Mouse (Mus musculus) hindbrain, embryonic 14.5 days (tissue): ENCODE results near the gene C1ra. TPM values are rescaled to one million over a fixed set of nuclear protein-coding genes. Genes with fewer than 3 reads are reported as not detected.
"Not testable (repeated sequence)": the region's sequence is repeated elsewhere in the genome, so short reads cannot be mapped to it uniquely, and the experiment has no call there.

ENCODE experiments used
- ATAC-seq: fragments of 200-750 bp; cut with Nextera tagmentation; 2 replicates; pipeline ENCODE4 v1.8.0; 2017; ENCODE audit warnings: moderate number of reproducible peaks, mild to moderate bottlenecking, moderate TSS enrichment, moderate library complexity; ENCODE audit not compliant: low FRiP score
- DNase-seq: peaks from one replicate; pipeline ENCODE4 v3.0.0-alpha.2; 2015; ENCODE audit warnings: low spot score
- H3K27ac ChIP-seq: fragments of 300-500 bp; sonication (generic); 2 replicates; pipeline ENCODE4 v1.5.1; 2014; ENCODE audit warnings: mild to moderate bottlenecking, moderate library complexity
- H3K27me3 ChIP-seq: fragments of 300-500 bp; sonication (generic); 2 replicates; pipeline ENCODE4 v1.6.1; 2014; ENCODE audit warnings: mild to moderate bottlenecking, low read length, mixed read lengths; ENCODE audit not compliant: control insufficient read depth, insufficient read depth
- H3K36me3 ChIP-seq: fragments of 300-500 bp; sonication (generic); replicated peaks from 2 replicates; pipeline ENCODE4 v1.6.1; 2014; ENCODE audit not compliant: control insufficient read depth, insufficient read depth
- H3K4me1 ChIP-seq: fragments of 300-500 bp; sonication (generic); replicated peaks from 2 replicates; pipeline ENCODE4 v1.6.1; 2014; ENCODE audit warnings: antibody characterized with exemption, low read length, mixed read lengths; ENCODE audit not compliant: control insufficient read depth, insufficient read depth
- H3K4me2 ChIP-seq: fragments of 300-500 bp; sonication (generic); replicated peaks from 2 replicates; pipeline ENCODE4 v1.6.1; 2014; ENCODE audit warnings: mild to moderate bottlenecking, moderate library complexity
- H3K4me3 ChIP-seq: fragments of 300-500 bp; sonication (generic); replicated peaks from 2 replicates; pipeline ENCODE4 v1.5.1; 2014; ENCODE audit warnings: mild to moderate bottlenecking, low read length
- H3K9ac ChIP-seq: fragments of 300-500 bp; sonication (generic); 2 replicates; pipeline ENCODE4 v1.6.1; 2014
- H3K9me3 ChIP-seq: fragments of 300-500 bp; sonication (generic); 2 replicates; pipeline ENCODE4 v1.6.1; 2016; ENCODE audit warnings: low read length; ENCODE audit not compliant: control insufficient read depth
- WGBS: fragments of 180-500 bp; shearing (Covaris S2); extraction: QIAGEN DNeasy Blood & Tissue Kit; methylation state at CpG from one replicate; pipeline ENCODE4 v1.1.7; 2014; 5-methylcytosine and 5-hydroxymethylcytosine counted together
- polyA plus RNA-seq: library from polyadenylated mRNA; unstranded; fragments of >200 nt; fragmentation: Nextera tagmentation; extraction: Ambion mirVana; gene quantifications from 2 replicates; pipeline ENCODE4 v1.2.1, GENCODE M21; 2014

The C1ra gene
- polyA plus RNA-seq, 1 experiment from 2014 or later: 0.20 TPM

- Histone ChIP-seq H3K4me3 (no peak overlapping the region), H3K9ac (no peak overlapping the region), H3K4me1 (no peaks in the 10 kb centered on the region), H3K27ac (no peak overlapping the region), H3K9me3 (no peaks in the 10 kb centered on the region), H3K4me2 (no peak overlapping the region), H3K27me3 (no peaks in the 10 kb centered on the region), H3K36me3 (no peaks in the 10 kb centered on the region)
- DNase-seq: no peak
- WGBS: 45% methylated on average over 10 of the region's 10 CpGs
- ATAC-seq: no peak
These were observed 12.2 kb upstream of the C1ra start for GRCm38 (mm10) chr6:124499914-124500566.

- DNase-seq (no peak), ATAC-seq (no peak)
- Histone ChIP-seq H3K27me3 (no peaks in the 10 kb centered on the region), H3K4me1 (no peaks in the 10 kb centered on the region), H3K36me3 (no peaks in the 10 kb centered on the region), H3K9ac (no peak overlapping the region), H3K9me3 (no peaks in the 10 kb centered on the region), H3K27ac (no peak overlapping the region), H3K4me2 (no peak overlapping the region), H3K4me3 (no peak overlapping the region)
- WGBS: 85% methylated on average over 4 of the region's 4 CpGs
These were observed 10.7 kb upstream of the C1ra start for GRCm38 (mm10) chr6:124501473-124501872.

GRCm38 (mm10) chr6:124502021-124502420 is 10.2 kb upstream of the C1ra start:
- Histone ChIP-seq H3K27me3 (no peaks in the 10 kb centered on the region), H3K4me1 (no peaks in the 10 kb centered on the region), H3K36me3 (no peaks in the 10 kb centered on the region), H3K27ac (no peak overlapping the region), H3K4me3 (no peak overlapping the region), H3K4me2 (no peak overlapping the region), H3K9ac (no peak overlapping the region), H3K9me3 (no peaks in the 10 kb centered on the region)
- ATAC-seq: no peak
- WGBS: 95% methylated on average over 5 of the region's 5 CpGs
- no peak for DNase-seq

- ATAC-seq (no peak), DNase-seq (no peak)
- Histone ChIP-seq H3K27me3 (no peaks in the 10 kb centered on the region), H3K4me3 (no peak overlapping the region), H3K36me3 (no peaks in the 10 kb centered on the region), H3K9ac (no peak overlapping the region), H3K4me2 (no peak overlapping the region), H3K4me1 (no peaks in the 10 kb centered on the region), H3K9me3 (no peaks in the 10 kb centered on the region), H3K27ac (no peak overlapping the region)
- WGBS: 78% methylated on average over 4 of the region's 4 CpGs
These were observed 7.2 kb upstream of the C1ra start for GRCm38 (mm10) chr6:124505028-124505427.

- Histone ChIP-seq H3K9me3 (no peaks in the 10 kb centered on the region), H3K4me1 (no peaks in the 10 kb centered on the region), H3K4me3 (no peak overlapping the region), H3K27me3 (no peaks in the 10 kb centered on the region), H3K27ac (no peak overlapping the region), H3K9ac (no peak overlapping the region), H3K36me3 (no peaks in the 10 kb centered on the region), H3K4me2 (no peak overlapping the region)
- DNase-seq (no peak), ATAC-seq (no peak)
- 85% methylated on average over 6 of the region's 6 CpGs for WGBS
These were observed 5.2 kb upstream of the C1ra start for GRCm38 (mm10) chr6:124506991-124507390.

GRCm38 (mm10) chr6:124508292-124508691 is 3.9 kb upstream of the C1ra start:
- no peak for ATAC-seq
- WGBS: 83% methylated on average over 10 of the region's 10 CpGs
- no peak overlapping the region for H3K4me3 ChIP-seq
- H3K9ac ChIP-seq: no peak overlapping the region
- no peaks in the 10 kb centered on the region for H3K9me3 ChIP-seq
- H3K4me2 ChIP-seq: no peak overlapping the region
- H3K27me3 ChIP-seq: no peaks in the 10 kb centered on the region
- H3K36me3 ChIP-seq: no peaks in the 10 kb centered on the region
- DNase-seq: no peak
- H3K4me1 ChIP-seq: no peaks in the 10 kb centered on the region
- H3K27ac ChIP-seq: no peak overlapping the region

GRCm38 (mm10) chr6:124509192-124509591 is 3.0 kb upstream of the C1ra start:
- not testable (repeated sequence) for H3K4me3 ChIP-seq, ATAC-seq, H3K4me2 ChIP-seq, H3K4me1 ChIP-seq, H3K27ac ChIP-seq, H3K27me3 ChIP-seq, H3K9me3 ChIP-seq, DNase-seq, H3K36me3 ChIP-seq, H3K9ac ChIP-seq
- 83% methylated on average over 5 of the region's 5 CpGs for WGBS

GRCm38 (mm10) chr6:124511936-124512335 is 269 bp upstream of the C1ra start:
- no peak for DNase-seq
- no peak for ATAC-seq
- H3K4me2 ChIP-seq: no peak overlapping the region
- no peak overlapping the region for H3K27ac ChIP-seq
- H3K4me3 ChIP-seq: no peak overlapping the region
- no peaks in the 10 kb centered on the region for H3K27me3 ChIP-seq
- H3K36me3 ChIP-seq: no peaks in the 10 kb centered on the region
- H3K9ac ChIP-seq: no peak overlapping the region
- 77% methylated on average over 6 of the region's 6 CpGs for WGBS
- no peaks in the 10 kb centered on the region for H3K9me3 ChIP-seq
- H3K4me1 ChIP-seq: no peaks in the 10 kb centered on the region

- H3K9ac ChIP-seq, H3K36me3 ChIP-seq, H3K4me1 ChIP-seq, ATAC-seq, H3K4me2 ChIP-seq, H3K27ac ChIP-seq, H3K27me3 ChIP-seq, DNase-seq, H3K9me3 ChIP-seq, H3K4me3 ChIP-seq: not testable (repeated sequence)
- 97% methylated on average over 3 of the region's 4 CpGs for WGBS
These were observed 5.5 kb downstream of the C1ra start for GRCm38 (mm10) chr6:124517733-124518132.

GRCm38 (mm10) chr6:124522082-124522481 is 9.9 kb downstream of the C1ra start:
- H3K9ac ChIP-seq, H3K27me3 ChIP-seq, DNase-seq, H3K4me1 ChIP-seq, H3K4me2 ChIP-seq, H3K9me3 ChIP-seq, ATAC-seq, H3K36me3 ChIP-seq, H3K27ac ChIP-seq, H3K4me3 ChIP-seq: not testable (repeated sequence)
- WGBS: 72% methylated on average over 7 of the region's 7 CpGs
